Mouse (Mus musculus) fibroblast of lung, adult 2 months (primary cell): ENCODE measurements at regions not wholly inside any gene's neighbourhood (a gene's known extent, or its start where the extent isn't known, plus 50 kb on each side); places are given as distances from the start of the nearest gene placed in this dataset.

Source experiments
- DNase-seq: peaks from one replicate; pipeline ENCODE4 v3.0.0-alpha.2; 2011; ENCODE audit warnings: low read depth

GRCm38 (mm10) chr13:91274131-91274530, 50.4 kb upstream of the Atg10 start:
- DNase-seq, result no peak

GRCm38 (mm10) chr13:91274615-91275014, 50.8 kb upstream of the Atg10 start:
- no peak for DNase-seq

- DNase-seq, result no peak
Observed at GRCm38 (mm10) chr13:91279487-91279886, 55.7 kb upstream of the Atg10 start.

- no peak for DNase-seq
Observed at GRCm38 (mm10) chr13:91295552-91296170, 71.9 kb upstream of the Atg10 start.

- no peak for DNase-seq
Observed at GRCm38 (mm10) chr13:91296521-91297160, 72.9 kb upstream of the Atg10 start.

- DNase-seq, result no peak
Observed at GRCm38 (mm10) chr13:91301849-91302248, 78.1 kb upstream of the Atg10 start.

GRCm38 (mm10) chr13:91305697-91306405, 82.1 kb upstream of the Atg10 start:
- DNase-seq, result no peak

- DNase-seq, result no peak
Observed at GRCm38 (mm10) chr13:91306545-91306944, 82.8 kb upstream of the Atg10 start.

- DNase-seq, result no peak
Observed at GRCm38 (mm10) chr13:91312905-91313571, 89.3 kb upstream of the Atg10 start.

GRCm38 (mm10) chr13:91322331-91322730, 98.6 kb upstream of the Atg10 start:
- DNase-seq, result no peak

GRCm38 (mm10) chr13:91326834-91327233, 103.1 kb upstream of the Atg10 start:
- DNase-seq, result no peak

GRCm38 (mm10) chr13:91334283-91334682, 110.5 kb upstream of the Atg10 start:
- no peak for DNase-seq

- no peak for DNase-seq
Observed at GRCm38 (mm10) chr13:91344139-91344538, 115.9 kb upstream of the Ssbp2 start.

- DNase-seq, result no peak
Observed at GRCm38 (mm10) chr13:91348489-91349083, 111.5 kb upstream of the Ssbp2 start.

- no peak for DNase-seq
Observed at GRCm38 (mm10) chr13:91352311-91352710, 107.8 kb upstream of the Ssbp2 start.

- DNase-seq, result no peak
Observed at GRCm38 (mm10) chr13:91356516-91356915, 103.6 kb upstream of the Ssbp2 start.

GRCm38 (mm10) chr13:91360121-91360520, 100.0 kb upstream of the Ssbp2 start:
- DNase-seq, result no peak

- DNase-seq, result peak; percentile 90
Observed at GRCm38 (mm10) chr13:91365270-91365952, 94.7 kb upstream of the Ssbp2 start.

- no peak for DNase-seq
Observed at GRCm38 (mm10) chr13:91366540-91366939, 93.5 kb upstream of the Ssbp2 start.

GRCm38 (mm10) chr13:91367896-91368556, 92.1 kb upstream of the Ssbp2 start:
- no peak for DNase-seq

GRCm38 (mm10) chr13:91368664-91369063, 91.4 kb upstream of the Ssbp2 start:
- no peak for DNase-seq
